Mouse (Mus musculus): ENCODE data around the gene Ift27.

Ift27 gene

DNA sequence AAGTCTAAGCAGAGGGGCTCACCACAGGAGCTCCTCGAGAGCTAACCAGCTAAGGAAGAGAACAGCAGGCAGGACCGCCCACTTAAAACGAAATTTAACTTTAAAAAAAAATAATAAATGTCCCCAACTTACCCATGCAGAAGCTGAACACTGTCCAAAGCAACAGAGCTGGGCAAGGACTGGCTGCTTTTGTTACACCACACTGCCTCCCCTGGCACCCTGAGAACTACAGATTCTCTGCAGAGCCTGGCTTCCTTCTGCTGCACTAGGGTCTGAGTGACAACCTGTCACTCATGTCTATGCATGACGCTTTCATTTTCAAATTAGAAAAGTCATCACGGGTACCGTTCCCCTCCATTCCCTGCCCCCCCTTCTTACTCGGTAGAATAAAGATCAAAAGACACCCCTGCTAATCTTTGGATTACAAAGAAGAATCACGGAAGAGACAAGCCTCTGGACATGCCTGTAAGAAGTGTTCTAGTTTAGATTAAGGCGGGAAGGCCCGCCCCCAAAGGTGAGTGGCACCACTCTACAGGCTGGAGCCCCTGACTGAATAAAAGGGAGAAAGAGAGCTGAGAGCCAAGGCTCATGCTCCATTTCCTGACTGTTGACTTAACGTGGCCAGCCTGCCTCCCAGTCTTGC, 1.5 kb downstream of the Ift27 start:
- DNase-seq (ENCODE audit: low spot score in 2 of 2): no peak

DNA sequence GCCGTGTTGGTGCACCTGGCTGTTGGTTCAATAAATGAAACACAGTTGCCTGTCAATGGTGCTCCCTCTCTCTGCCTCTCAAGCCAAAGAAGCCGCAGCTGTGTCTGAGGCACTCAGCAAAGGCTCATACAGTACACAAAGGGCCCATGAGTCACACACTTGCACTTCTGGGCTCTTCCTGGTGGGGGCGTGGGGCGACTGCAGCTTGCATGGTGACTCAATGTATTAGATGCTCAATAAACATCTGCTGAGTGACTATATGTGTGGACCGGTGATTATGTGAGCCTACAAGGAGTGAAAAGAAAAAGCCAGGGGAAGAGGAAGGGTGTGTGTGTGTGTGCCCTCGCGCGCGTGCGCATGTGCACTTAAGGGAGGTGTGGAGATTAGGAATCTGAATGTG, 2.3 kb downstream of the Ift27 start:
- DNase-seq (ENCODE audit: low spot score in 2 of 2): no peak

DNA sequence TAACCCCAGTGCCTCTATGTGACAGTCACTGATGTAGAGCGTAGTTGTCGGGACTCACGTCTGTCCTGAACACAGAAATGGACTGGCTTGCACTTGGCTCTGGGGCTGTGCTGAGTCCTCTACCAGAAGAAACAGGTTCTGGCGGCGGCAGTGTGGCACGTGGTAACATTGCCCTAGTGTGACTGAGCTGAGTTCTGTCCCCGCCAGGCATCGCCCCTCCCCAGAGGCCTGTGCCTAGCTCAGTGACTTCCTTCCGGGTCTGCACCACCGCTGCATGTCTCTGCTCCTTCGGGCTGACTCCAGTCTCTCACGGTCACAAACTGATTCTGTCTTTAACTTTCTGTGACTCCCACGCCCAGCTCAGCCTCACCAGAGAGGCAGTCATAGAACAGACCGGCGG, 3.2 kb downstream of the Ift27 start:
- no peak for DNase-seq (ENCODE audit: low spot score in 2 of 2)

DNA sequence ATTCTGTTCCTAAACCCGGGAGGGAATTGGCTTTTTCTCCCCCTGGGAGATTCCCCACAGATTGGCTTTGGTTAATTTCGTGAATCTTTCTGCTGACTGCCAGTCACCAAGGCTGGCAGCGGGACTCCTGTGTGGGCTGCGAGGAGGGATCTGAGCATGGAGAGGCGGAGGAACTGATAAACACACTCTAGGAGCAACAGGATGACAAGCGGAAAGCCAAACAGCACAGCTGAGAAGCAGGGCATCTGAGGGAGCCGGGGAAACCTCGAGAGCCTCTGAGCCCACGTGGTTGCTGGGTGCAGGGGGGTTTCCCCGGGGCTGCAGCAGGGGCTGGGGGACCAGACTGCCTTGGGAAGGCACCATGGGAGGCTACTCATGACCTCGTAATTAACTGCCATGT, 4.3 kb downstream of the Ift27 start:
- no peak for DNase-seq (ENCODE audit: low spot score in 2 of 2)

DNA sequence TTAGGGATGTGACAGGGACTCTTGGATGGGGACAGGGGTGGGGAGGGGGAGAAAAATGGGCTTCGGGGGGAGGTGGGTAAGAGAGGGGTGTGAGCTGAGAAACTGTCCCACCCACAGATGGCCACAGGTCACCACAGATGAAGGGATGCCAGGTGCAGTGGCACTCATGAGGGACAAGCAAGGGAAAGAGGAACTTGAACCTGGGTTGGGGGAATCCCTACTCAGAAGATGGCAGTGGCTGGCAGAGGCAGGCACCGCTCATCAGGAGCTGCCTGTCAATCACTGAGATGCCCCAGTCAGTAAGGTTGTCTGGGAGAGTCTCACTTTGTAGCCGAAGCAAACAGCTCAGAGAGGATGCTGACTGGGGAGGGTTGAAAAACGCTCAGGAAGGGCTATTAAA, 8.6 kb downstream of the Ift27 start:
- no peak for DNase-seq (ENCODE audit: low spot score in 2 of 2)

DNA sequence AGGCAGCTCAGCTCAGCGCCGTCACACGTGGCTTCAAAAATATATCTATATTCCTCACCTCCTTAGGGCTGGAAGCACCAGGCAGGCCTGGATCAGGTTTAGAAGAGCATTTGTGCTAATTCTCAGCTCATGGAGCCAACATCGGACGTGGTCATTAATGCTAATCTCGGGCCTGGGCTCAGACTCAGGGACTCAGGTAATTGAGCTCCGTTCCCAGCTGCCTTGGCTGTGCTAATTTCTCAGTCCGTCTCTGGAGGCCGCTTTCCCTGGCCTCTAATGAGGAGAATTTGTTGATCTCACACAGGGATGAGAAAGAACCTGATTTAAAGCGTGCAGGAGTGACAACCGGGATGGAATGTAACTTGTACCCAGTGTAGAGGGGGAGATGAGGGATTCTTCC, 9.4 kb downstream of the Ift27 start:
- no peak for DNase-seq (ENCODE audit: low spot score in 2 of 2)

DNA sequence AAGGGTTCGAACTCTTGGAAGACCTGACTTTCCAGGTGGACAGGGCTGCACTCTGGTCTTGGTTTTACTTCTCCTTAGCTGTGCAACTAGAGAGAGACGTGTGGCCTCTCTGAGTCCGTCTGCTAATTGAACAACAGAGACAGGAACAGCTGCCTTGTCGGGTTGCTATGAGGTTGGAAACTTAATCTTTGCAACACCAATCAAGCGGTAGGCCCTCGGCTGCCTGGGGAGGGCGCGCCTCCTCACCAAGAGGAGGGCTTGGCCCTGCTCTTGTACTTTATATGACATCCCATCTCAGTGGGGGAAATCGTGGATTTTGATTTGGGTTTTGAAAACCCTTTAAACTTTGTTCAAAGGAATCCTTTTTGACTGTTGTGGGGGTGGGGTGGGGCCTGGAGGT, 12.0 kb downstream of the Ift27 start:
- no peak for DNase-seq (ENCODE audit: low spot score in 2 of 2)

DNA sequence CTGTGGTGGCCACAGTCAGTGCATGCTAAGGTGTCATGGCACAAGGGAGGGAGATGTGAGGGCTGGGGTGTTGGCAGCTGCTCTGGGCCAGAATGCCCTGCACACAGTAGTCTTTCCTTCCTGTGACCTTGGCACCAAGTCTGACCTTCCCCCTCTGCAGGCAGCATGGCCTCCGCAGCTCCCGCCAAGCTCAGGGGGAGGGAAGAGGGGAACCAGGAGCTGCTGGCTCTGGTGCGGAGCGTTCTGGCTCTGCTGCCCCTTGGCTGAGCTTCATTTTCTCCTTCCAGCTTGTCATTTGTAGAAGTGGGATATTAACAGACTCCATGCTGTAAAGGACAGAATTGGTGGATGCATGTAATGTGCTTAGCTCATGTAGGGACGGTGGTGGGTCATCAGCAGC, 15.6 kb downstream of the Ift27 start:
- DNase-seq (ENCODE audit: low spot score in 2 of 2): no peak

DNA sequence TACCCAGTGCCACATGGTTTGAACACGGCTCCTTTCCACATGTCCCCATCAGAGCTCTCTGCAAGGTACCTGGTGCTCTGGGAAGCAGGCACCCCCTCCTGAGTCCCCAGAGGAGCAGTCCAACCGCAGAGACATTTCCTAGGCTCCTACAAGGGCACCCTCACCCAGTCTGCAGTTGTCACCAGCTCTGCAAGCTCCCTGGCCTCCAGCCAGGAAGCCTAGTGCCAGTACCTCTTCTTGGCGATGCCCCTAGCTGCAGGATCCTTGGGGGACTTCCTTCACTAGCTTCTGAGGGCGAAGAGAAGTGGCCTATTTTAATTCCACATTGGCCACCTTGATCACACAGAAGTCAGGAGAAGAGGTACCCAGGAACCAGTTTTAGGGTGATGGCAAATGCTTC, 16.1 kb downstream of the Ift27 start:
- DNase-seq (ENCODE audit: low spot score in 2 of 2): no peak

DNA sequence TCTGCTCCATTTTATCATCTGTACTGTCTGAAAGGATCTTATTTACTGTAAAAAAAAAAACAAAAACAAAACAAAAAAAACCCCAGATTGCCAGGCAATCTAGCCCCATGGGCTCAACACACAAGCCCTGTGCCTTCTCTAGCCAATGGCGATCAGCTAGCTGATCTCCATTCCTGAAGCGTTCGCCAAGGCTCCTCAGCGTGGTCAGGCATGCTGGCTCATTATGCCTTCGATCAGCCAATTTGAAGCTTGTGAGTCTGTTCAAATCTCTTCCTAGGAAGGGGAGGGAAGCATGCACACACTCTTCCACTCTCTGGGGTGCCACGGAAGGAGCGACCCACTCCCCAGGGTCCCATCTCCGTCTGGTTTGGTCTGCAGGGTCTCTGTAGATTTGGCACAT, 16.6 kb downstream of the Ift27 start:
- DNase-seq (ENCODE audit: low spot score in 2 of 2): no peak

DNA sequence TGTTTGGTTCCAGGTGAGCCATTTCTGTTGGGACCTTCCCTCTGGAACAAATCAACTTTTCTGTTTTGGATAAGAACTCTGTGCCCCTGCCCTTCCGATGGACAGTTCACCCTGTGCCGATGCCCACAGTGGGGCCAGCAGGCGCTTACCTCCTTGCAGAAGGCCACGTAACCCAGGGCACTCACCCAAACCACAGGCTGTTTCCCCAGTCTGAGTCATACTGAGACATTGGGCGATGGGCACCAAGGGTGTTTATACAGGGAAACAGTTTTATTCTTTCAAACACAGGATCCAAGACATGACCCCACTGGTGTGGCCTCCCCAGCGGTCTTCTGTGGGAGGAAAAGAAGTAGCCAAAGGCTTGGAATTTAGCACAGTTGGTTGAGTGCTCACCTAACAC, 18.5 kb downstream of the Ift27 start:
- DNase-seq (ENCODE audit: low spot score in 2 of 2): no peak

DNA sequence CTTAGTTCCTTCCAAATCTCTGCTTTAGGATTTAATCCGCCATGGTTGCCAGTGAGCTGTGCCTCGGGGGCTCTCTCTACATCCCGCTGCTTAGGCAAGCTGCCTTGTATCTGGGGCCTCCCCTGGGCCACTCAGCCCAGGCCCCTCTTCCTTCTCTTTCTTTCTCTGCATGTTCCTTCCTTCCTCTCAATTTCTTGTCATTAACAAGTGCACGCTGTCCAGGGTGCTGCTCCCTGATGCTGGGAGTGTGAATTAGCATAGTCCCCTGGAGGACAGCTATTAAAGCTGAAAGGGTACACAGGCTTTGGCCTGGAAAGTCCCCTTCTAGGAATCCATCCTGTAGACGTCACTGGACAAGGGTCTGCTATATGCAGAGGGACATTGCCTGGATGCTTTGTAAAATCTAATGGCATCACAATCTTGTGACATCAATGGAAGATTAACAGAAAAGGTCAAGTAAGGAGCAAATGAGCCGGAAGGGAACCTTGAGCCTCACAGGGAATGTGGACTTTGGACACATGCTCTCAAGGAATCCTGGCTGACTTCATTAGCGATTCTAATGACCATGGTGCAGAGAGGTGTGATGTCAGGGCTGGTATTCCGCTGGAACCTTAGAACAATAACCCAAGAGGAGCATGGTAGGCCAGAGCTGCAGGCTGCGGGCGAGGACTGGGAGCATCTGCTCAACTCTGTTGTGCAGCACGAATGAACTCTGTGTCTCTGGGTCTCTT, 20.7 kb downstream of the Ift27 start:
- DNase-seq (ENCODE audit: low spot score in 2 of 2): no peak

DNA sequence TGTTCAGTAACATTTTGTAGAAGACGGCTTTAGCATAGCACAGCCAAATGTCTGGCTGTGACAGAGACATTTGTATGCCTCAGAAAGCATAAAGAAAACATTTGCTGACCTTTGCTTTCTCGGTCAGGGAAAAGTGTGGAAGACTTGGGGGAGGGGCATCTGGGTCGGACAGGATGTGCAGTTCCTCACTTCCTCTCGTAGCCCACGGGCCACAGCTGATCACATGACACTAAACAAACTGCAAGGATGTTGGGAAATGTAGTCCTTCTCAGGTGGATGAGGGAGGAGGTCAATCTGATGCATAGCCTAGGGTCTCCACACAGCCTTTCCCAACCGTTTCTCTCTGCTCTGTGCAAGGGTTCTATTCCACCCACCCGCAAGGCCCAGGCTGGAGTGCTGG, 25.3 kb downstream of the Ift27 start:
- DNase-seq (ENCODE audit: low spot score in 2 of 2): no peak

DNA sequence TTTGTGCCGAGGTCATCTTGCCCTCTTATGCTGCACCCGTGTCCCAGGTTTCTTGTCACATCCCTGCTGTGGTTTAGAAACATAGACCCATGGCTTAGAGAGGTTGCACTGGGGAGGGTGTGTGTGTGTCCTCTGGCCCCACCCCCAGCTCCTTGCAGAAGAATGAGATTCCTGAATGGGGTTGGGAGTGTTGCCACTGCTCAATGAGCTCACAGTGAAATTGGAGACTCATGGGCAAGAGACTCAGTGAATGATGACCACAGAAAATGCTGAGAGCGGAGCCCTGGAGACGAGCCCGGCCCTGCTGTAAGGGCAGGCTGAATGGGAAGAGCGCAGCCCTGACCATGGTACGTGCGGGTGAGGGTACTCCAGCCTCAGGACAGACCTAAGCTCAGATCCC, 33.7 kb downstream of the Ift27 start:
- DNase-seq (ENCODE audit: low spot score in 2 of 2): no peak

DNA sequence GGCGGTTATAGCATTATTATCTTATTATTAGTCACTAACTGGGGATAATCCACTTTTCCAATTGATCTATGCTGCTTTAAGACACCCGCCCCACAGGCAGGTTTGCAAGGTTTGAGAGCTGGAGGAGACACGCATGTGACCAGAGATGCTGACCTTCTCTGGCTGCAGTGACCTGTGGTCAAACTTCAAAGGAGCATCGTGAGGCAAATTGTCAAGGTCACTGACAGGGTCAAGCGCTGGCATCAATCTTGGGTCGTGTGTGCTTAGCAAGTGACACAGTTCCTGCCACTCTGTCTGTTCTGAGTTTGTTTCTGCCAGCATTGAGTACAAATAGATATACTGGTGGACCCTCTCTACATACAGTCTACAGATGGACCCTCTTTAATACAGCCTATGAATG, 39.3 kb downstream of the Ift27 start:
- no peak for DNase-seq (ENCODE audit: low spot score in 2 of 2)

DNA sequence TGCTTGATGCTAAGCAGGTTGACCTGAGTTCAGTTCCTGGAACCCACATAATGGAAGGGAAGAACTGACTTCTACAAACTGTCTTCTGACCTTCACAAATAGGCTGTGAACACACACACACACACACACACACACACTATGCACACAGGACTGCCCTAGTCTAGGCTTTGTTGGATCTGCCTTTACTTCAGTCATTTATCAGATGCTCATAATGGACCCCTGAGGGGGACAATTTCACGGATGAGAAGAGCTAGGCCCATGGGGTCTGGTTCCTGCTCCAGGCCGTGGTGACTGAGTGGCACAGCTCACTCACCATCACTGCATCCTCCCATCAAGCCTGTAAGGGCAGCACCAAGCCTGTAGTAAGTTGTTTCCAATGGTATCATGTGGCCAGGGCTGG, 40.5 kb downstream of the Ift27 start:
- DNase-seq (ENCODE audit: low spot score in 2 of 2): no peak

DNA sequence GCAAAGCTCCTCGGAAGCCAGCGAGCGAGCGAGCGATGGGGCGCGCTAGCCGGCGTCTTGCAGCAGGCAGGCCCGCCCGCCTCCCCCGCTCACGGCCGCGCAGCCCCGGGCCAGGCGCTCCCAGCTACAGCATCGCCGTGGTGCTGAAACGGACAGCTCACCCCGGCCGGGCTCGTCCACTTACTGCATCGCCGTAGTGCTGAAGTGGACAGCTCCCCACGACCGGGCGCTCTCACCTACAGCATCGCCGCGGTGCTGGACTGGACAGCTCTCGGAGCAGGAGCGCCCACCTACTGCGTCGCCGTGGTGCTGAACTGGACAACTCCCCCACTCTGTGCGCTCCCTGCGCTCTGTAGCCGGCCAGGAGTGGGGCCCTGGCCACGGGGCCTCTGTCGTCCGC, 54.2 kb downstream of the Ift27 start, which contains the start of gene Cacng2:
Gene Cacng2 (minus strand): TSS at position 325 of the 400 bp plus-strand sequence.
- DNase-seq (ENCODE audit: low spot score in 2 of 2): peak; percentile 50 to 87

DNA sequence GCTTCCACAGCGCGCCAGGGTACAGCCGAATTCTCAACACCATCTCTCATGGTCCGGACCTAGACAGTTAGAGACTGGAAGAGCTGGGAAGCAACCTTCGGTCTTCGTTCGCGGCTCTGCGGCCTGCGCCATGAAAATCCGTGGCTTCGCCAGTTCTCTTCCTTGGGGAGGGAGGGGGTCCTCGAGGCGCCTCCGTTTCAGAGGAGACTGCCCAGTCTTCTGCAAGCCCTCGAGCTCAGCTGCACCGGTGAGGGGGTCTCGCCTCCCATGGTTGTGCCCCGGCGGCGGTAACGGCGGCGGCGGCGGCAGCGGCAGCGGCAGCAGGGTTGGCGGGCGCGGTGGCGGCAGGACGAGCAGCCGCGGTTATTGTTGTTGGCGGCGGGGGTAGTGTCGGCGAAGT, 54.7 kb downstream of the Ift27 start:
- no peak for DNase-seq (ENCODE audit: low spot score in 2 of 2)

DNA sequence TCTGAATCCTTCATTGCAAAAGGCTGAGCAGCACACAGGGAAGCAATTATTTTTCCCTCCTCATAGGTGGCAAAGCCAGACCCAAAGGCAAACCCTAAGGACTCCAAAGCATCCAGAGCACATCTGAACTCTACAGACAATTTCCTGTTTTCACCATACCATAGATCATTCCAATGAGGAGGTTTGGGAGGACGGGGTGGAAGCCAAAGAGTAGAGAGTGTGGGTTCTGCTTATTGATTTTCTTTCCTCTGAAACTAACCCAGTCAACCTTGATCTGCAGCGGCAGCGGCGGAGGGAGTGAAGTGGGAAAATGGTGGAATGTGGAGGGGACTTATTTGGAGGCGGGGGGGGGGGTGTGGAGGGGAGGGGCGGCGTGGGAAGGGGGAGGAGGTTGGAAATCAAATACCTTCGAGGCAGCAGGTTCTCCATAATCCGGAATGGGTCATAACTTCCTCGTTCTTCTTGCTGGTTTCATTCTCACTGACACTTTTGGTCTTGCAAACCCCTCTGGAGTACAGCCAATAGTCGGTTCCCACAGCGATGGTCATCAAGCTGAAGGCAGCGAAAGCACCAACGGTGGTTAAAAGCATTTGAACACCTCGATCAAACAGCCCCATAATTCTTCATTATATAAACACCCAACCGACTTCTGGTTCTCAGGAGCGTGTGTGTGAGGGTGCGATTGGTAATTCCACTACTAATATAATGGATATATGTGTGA, 55.5 kb downstream of the Ift27 start:
- no peak for DNase-seq (ENCODE audit: low spot score in 2 of 2)

DNA sequence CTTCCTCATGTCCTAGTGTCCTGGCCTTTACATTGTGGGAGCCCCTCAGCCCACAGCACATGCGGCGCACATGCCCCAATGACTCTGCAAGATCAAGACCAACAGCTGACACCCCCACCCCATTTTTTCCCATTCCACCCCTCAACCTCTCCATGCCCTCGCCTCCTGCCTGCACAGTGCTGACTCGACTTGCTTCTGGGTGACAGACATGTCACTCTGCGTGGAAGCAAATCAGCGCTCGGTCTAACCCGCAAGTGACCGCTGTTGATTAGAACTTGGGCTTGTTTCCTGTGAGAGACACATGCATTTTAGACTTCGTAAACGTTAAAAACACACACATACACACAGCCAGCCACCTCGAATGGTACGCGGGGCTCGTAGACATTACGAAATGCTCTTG, 56.2 kb downstream of the Ift27 start:
- DNase-seq (ENCODE audit: low spot score in 2 of 2): no peak

DNA sequence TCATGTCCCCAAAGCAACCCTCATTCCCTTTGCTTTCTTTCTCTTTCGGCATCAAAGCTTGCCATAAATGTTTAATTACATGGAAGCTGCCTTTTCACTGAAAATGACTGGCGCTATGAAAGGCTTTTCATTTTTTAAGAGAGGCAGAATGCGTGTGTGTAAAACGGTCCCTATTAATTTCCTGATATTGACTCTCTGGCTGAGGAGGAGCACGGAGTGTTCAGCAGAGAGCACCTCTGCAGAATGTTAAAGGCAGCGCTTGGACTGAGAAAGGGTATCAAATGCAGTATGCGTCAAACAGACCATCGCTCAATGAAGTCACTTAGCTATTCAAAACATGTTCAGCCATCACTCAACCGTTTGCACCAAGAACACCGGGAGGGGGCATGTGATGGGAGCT, 57.0 kb downstream of the Ift27 start:
- DNase-seq (ENCODE audit: low spot score in 2 of 2): no peak

DNA sequence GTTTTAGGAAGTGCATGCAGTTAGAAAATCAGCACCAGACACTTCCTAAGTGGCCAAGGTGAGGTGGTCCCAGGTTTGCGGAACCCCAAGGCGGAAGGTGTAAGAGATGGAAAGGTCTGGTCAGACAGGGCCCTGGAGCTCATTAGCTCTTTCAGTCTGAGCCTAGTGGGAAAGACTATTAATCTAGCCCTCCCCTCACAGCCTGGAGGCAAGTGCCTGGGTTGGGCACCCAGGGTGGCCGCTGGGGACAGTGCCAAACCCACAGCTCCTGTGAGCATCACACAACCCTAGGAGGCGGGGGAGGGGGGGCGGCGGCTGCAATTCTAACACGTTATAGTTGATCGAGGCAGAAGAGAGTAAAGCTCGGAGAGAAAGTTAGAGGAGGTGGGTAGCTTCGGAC, 57.7 kb downstream of the Ift27 start:
- DNase-seq (ENCODE audit: low spot score in 2 of 2): no peak

Data from left cerebral cortex, adult 9 months (tissue).